Mouse (Mus musculus): ENCODE measurements around the gene Brd3os. TPM values are rescaled to one million over a fixed set of nuclear protein-coding genes. Genes with fewer than 3 reads are reported as not detected.

Gene Brd3os
- polyA plus RNA-seq, 1 experiment: 1.5 TPM

- 0 out of 2 replicates have a peak overlapping the region, but pooled peaks have one; percentile 6 for H3K27ac ChIP-seq (ENCODE audit: insufficient read depth, low read length)
- no peaks in the 10 kb centered on the region for H3K9me3 ChIP-seq (replicated peaks; ENCODE audit: control insufficient read depth, insufficient read depth, low read length, poor library complexity, severe bottlenecking)
- H3K4me1 ChIP-seq (ENCODE audit: control insufficient read depth, insufficient read depth, low read length): peaks cover 37% of the 10 kb centered on the region
- no peak overlapping the region for H3K9ac ChIP-seq (ENCODE audit: low read depth, poor library complexity, severe bottlenecking)
- no peak overlapping the region for H3K4me3 ChIP-seq (ENCODE audit: low read depth, low read length)
- H3K27me3 ChIP-seq (ENCODE audit: control insufficient read depth, insufficient read depth, low read length, poor library complexity, severe bottlenecking): no peaks in the 10 kb centered on the region
- no peaks in the 10 kb centered on the region for H3K36me3 ChIP-seq (ENCODE audit: control insufficient read depth, insufficient read depth, low read length, poor library complexity, severe bottlenecking)
- no peak for TF ChIP-seq POLR2A (IDR thresholded peaks at IDR 0.05; ENCODE audit: insufficient read depth, low read length)
- TF ChIP-seq CTCF (IDR thresholded peaks at IDR 0.05; ENCODE audit: low read depth, low read length): no peak
- no peak for TF ChIP-seq EP300 (IDR thresholded peaks at IDR 0.05; ENCODE audit: insufficient read depth, low read depth, low read length)
Measured at GRCm38 (mm10) chr2:27416425-27416824, 25.7 kb upstream of the Brd3os start.

GRCm38 (mm10) chr2:27417648-27418153 is 24.4 kb upstream of the Brd3os start:
- H3K9ac ChIP-seq (ENCODE audit: low read depth, poor library complexity, severe bottlenecking): no peak overlapping the region
- H3K27ac ChIP-seq (ENCODE audit: insufficient read depth, low read length): no peak overlapping the region
- H3K9me3 ChIP-seq (replicated peaks; ENCODE audit: control insufficient read depth, insufficient read depth, low read length, poor library complexity, severe bottlenecking): no peaks in the 10 kb centered on the region
- H3K36me3 ChIP-seq (ENCODE audit: control insufficient read depth, insufficient read depth, low read length, poor library complexity, severe bottlenecking): no peaks in the 10 kb centered on the region
- H3K27me3 ChIP-seq (ENCODE audit: control insufficient read depth, insufficient read depth, low read length, poor library complexity, severe bottlenecking): no peaks in the 10 kb centered on the region
- no peak for TF ChIP-seq EP300 (IDR thresholded peaks at IDR 0.05; ENCODE audit: insufficient read depth, low read depth, low read length)
- peaks cover 34% of the 10 kb centered on the region for H3K4me1 ChIP-seq (ENCODE audit: control insufficient read depth, insufficient read depth, low read length)
- H3K4me3 ChIP-seq (ENCODE audit: low read depth, low read length): no peak overlapping the region

GRCm38 (mm10) chr2:27418577-27419070 is 23.5 kb upstream of the Brd3os start:
- TF ChIP-seq POLR2A (IDR thresholded peaks at IDR 0.05; ENCODE audit: insufficient read depth, low read length): no peak
- no peak for TF ChIP-seq CTCF (IDR thresholded peaks at IDR 0.05; ENCODE audit: low read depth, low read length)
- no peak for TF ChIP-seq EP300 (IDR thresholded peaks at IDR 0.05; ENCODE audit: insufficient read depth, low read depth, low read length)
- Histone ChIP-seq H3K9ac (ENCODE audit: low read depth, poor library complexity, severe bottlenecking) (no peak overlapping the region), H3K27me3 (ENCODE audit: control insufficient read depth, insufficient read depth, low read length, poor library complexity, severe bottlenecking) (no peaks in the 10 kb centered on the region), H3K9me3 (replicated peaks; ENCODE audit: control insufficient read depth, insufficient read depth, low read length, poor library complexity, severe bottlenecking) (no peaks in the 10 kb centered on the region), H3K4me1 (ENCODE audit: control insufficient read depth, insufficient read depth, low read length) (peaks cover 34% of the 10 kb centered on the region), H3K4me3 (ENCODE audit: low read depth, low read length) (no peak overlapping the region), H3K36me3 (ENCODE audit: control insufficient read depth, insufficient read depth, low read length, poor library complexity, severe bottlenecking) (no peaks in the 10 kb centered on the region), H3K27ac (ENCODE audit: insufficient read depth, low read length) (no peak overlapping the region)

- Histone ChIP-seq H3K36me3 (ENCODE audit: control insufficient read depth, insufficient read depth, low read length, poor library complexity, severe bottlenecking) (no peaks in the 10 kb centered on the region), H3K4me1 (ENCODE audit: control insufficient read depth, insufficient read depth, low read length) (peaks cover 16% of the 10 kb centered on the region), H3K9ac (ENCODE audit: low read depth, poor library complexity, severe bottlenecking) (no peak overlapping the region), H3K4me3 (ENCODE audit: low read depth, low read length) (no peak overlapping the region), H3K27me3 (ENCODE audit: control insufficient read depth, insufficient read depth, low read length, poor library complexity, severe bottlenecking) (no peaks in the 10 kb centered on the region), H3K27ac (ENCODE audit: insufficient read depth, low read length) (no peak overlapping the region), H3K9me3 (replicated peaks; ENCODE audit: control insufficient read depth, insufficient read depth, low read length, poor library complexity, severe bottlenecking) (no peaks in the 10 kb centered on the region)
- no peak for TF ChIP-seq POLR2A (IDR thresholded peaks at IDR 0.05; ENCODE audit: insufficient read depth, low read length)
- no peak for TF ChIP-seq CTCF (IDR thresholded peaks at IDR 0.05; ENCODE audit: low read depth, low read length)
- no peak for TF ChIP-seq EP300 (IDR thresholded peaks at IDR 0.05; ENCODE audit: insufficient read depth, low read depth, low read length)
Measured at GRCm38 (mm10) chr2:27421293-27422068, 20.6 kb upstream of the Brd3os start.

GRCm38 (mm10) chr2:27423596-27423995 is 18.5 kb upstream of the Brd3os start:
- Histone ChIP-seq H3K36me3 (ENCODE audit: control insufficient read depth, insufficient read depth, low read length, poor library complexity, severe bottlenecking) (no peaks in the 10 kb centered on the region), H3K27ac (ENCODE audit: insufficient read depth, low read length) (no peak overlapping the region), H3K9ac (ENCODE audit: low read depth, poor library complexity, severe bottlenecking) (no peak overlapping the region), H3K27me3 (ENCODE audit: control insufficient read depth, insufficient read depth, low read length, poor library complexity, severe bottlenecking) (no peaks in the 10 kb centered on the region), H3K9me3 (replicated peaks; ENCODE audit: control insufficient read depth, insufficient read depth, low read length, poor library complexity, severe bottlenecking) (no peaks in the 10 kb centered on the region), H3K4me1 (ENCODE audit: control insufficient read depth, insufficient read depth, low read length) (peaks cover 7% of the 10 kb centered on the region), H3K4me3 (ENCODE audit: low read depth, low read length) (no peak overlapping the region)
- no peak for TF ChIP-seq POLR2A (IDR thresholded peaks at IDR 0.05; ENCODE audit: insufficient read depth, low read length)
- no peak for TF ChIP-seq CTCF (IDR thresholded peaks at IDR 0.05; ENCODE audit: low read depth, low read length)
- no peak for TF ChIP-seq EP300 (IDR thresholded peaks at IDR 0.05; ENCODE audit: insufficient read depth, low read depth, low read length)

- TF ChIP-seq CTCF (IDR thresholded peaks at IDR 0.05; ENCODE audit: low read depth, low read length): no peak
- TF ChIP-seq POLR2A (IDR thresholded peaks at IDR 0.05; ENCODE audit: insufficient read depth, low read length): no peak
- TF ChIP-seq EP300 (IDR thresholded peaks at IDR 0.05; ENCODE audit: insufficient read depth, low read depth, low read length): no peak
- Histone ChIP-seq H3K9me3 (replicated peaks; ENCODE audit: control insufficient read depth, insufficient read depth, low read length, poor library complexity, severe bottlenecking) (no peaks in the 10 kb centered on the region), H3K9ac (ENCODE audit: low read depth, poor library complexity, severe bottlenecking) (peak overlapping the region; percentile 88), H3K27ac (ENCODE audit: insufficient read depth, low read length) (no peak overlapping the region), H3K4me1 (ENCODE audit: control insufficient read depth, insufficient read depth, low read length) (peaks cover 2% of the 10 kb centered on the region), H3K4me3 (ENCODE audit: low read depth, low read length) (peak overlapping the region; percentile 83), H3K36me3 (ENCODE audit: control insufficient read depth, insufficient read depth, low read length, poor library complexity, severe bottlenecking) (no peaks in the 10 kb centered on the region), H3K27me3 (ENCODE audit: control insufficient read depth, insufficient read depth, low read length, poor library complexity, severe bottlenecking) (no peaks in the 10 kb centered on the region)
Measured at GRCm38 (mm10) chr2:27425161-27425611, 16.9 kb upstream of the Brd3os start.
